In genomic region chr2:132446019-132446418, GRCm38 (mm10) we compare ENCODE assay signal across 23 mouse cellular contexts.
DNase-seq lines count a peak whose midpoint lies in the region; ATAC-seq and TF ChIP-seq lines count a peak whose summit lies in the region.
"Had no signal": no experiment of that assay in that cellular context is flagged by ENCODE, and none has a peak within 500 bp of the region (broad histone marks: within the 10 kb centered on the region; RNA-seq: fewer than 3 reads in every experiment).

No protein-coding gene starts in this region.

- H3K4me2 ChIP-seq in hindbrain, postnatal 0 days (ENCODE audit: low read depth, low read length), result no peak overlapping the region
- no peak overlapping the region for H3K4me2 ChIP-seq in forebrain, embryonic 13.5 days
- H3K4me2 ChIP-seq in midbrain, embryonic 14.5 days (ENCODE audit: low read length), result no peak overlapping the region
- H3K4me2 ChIP-seq in intestine, embryonic 16.5 days (ENCODE audit: low read depth, low read length), result no peak overlapping the region
- H3K4me2 ChIP-seq: heart, embryonic 13.5 days; hindbrain, embryonic 14.5 days; liver, embryonic 13.5 days; stomach, embryonic 15.5 days had no signal

- DNase-seq in hindbrain, embryonic 10.5 days (ENCODE audit: low spot score), result no peak
- no peak for DNase-seq in hindbrain, postnatal 0 days (ENCODE audit: low spot score)
- peak; percentile 81 for DNase-seq in brain, embryonic 14.5 days (ENCODE audit: low read depth)
- DNase-seq in midbrain, embryonic 14.5 days, result peak; percentile 39
- no peak for DNase-seq in right cerebral cortex, postnatal 10 days (ENCODE audit: low spot score in 2 of 2)
- no peak for DNase-seq in right cerebral cortex, adult 2 months (ENCODE audit: low spot score in 2 of 2)
- DNase-seq: adrenal gland, postnatal 36 days; cerebellum, adult 11 months; cerebellum, adult 9-11 months; gastrocnemius, postnatal 25 days; heart, adult 2 months; heart, postnatal 14 days; kidney, adult 9 months; kidney, postnatal 14 days; liver, embryonic 13.5 days; lung, adult 2 months; lung, postnatal 14 days; thymus, postnatal 4 days had no signal

- H3K9ac ChIP-seq in hindbrain, postnatal 0 days (replicated peaks; ENCODE audit: low read length), result no peak overlapping the region
- no peak overlapping the region for H3K9ac ChIP-seq in forebrain, embryonic 13.5 days
- no peak overlapping the region for H3K9ac ChIP-seq in midbrain, embryonic 14.5 days (replicated peaks; ENCODE audit: low read length)
- no peak overlapping the region for H3K9ac ChIP-seq in intestine, embryonic 16.5 days (ENCODE audit: low read depth, low read length)
- H3K9ac ChIP-seq: heart, embryonic 13.5 days; hindbrain, embryonic 14.5 days; liver, embryonic 13.5 days; stomach, embryonic 15.5 days had no signal

- peaks cover 31% of the 10 kb centered on the region for H3K4me1 ChIP-seq in hindbrain, embryonic 10.5 days (replicated peaks)
- H3K4me1 ChIP-seq in hindbrain, postnatal 0 days (ENCODE audit: insufficient read depth, low read length), result peaks cover 4% of the 10 kb centered on the region
- H3K4me1 ChIP-seq in forebrain, embryonic 13.5 days, result peaks cover 40% of the 10 kb centered on the region
- peaks cover 21% of the 10 kb centered on the region for H3K4me1 ChIP-seq in midbrain, embryonic 14.5 days (ENCODE audit: control insufficient read depth, insufficient read depth, low read length)
- H3K4me1 ChIP-seq in intestine, embryonic 16.5 days (ENCODE audit: control insufficient read depth, insufficient read depth, low read length), result no peaks in the 10 kb centered on the region
- H3K4me1 ChIP-seq: liver, embryonic 13.5 days; stomach, embryonic 15.5 days had no signal

- H3K4me3 ChIP-seq in hindbrain, embryonic 10.5 days, result no peak overlapping the region
- H3K4me3 ChIP-seq in hindbrain, postnatal 0 days (ENCODE audit: low read length), result no peak overlapping the region
- no peak overlapping the region for H3K4me3 ChIP-seq in forebrain, embryonic 13.5 days
- no peak overlapping the region for H3K4me3 ChIP-seq in midbrain, embryonic 14.5 days (replicated peaks; ENCODE audit: low read depth, low read length)
- no peak overlapping the region for H3K4me3 ChIP-seq in intestine, embryonic 16.5 days (ENCODE audit: low read length)
- H3K4me3 ChIP-seq: heart, adult 2 months; heart, embryonic 13.5 days; liver, embryonic 13.5 days; stomach, embryonic 15.5 days had no signal

- H3K36me3 ChIP-seq in hindbrain, embryonic 10.5 days, result no peaks in the 10 kb centered on the region
- H3K36me3 ChIP-seq in hindbrain, postnatal 0 days (ENCODE audit: insufficient read depth, low read length), result no peaks in the 10 kb centered on the region
- H3K36me3 ChIP-seq in forebrain, embryonic 13.5 days (ENCODE audit: poor library complexity, severe bottlenecking), result no peaks in the 10 kb centered on the region
- no peaks in the 10 kb centered on the region for H3K36me3 ChIP-seq in midbrain, embryonic 14.5 days (ENCODE audit: control insufficient read depth, insufficient read depth, low read length)
- no peaks in the 10 kb centered on the region for H3K36me3 ChIP-seq in intestine, embryonic 16.5 days (ENCODE audit: control insufficient read depth, insufficient read depth, low read length)
- H3K36me3 ChIP-seq: heart, embryonic 13.5 days; liver, embryonic 13.5 days; stomach, embryonic 15.5 days had no signal

- TF ChIP-seq POLR2A in brain, embryonic 14.5 days (IDR thresholded peaks at IDR 0.05; ENCODE audit: borderline replicate concordance, extremely low read depth, insufficient read depth, insufficient read length, poor library complexity, severe bottlenecking), result no peak

- no peaks in the 10 kb centered on the region for H3K27me3 ChIP-seq in hindbrain, embryonic 10.5 days (ENCODE audit: insufficient read depth, poor library complexity, severe bottlenecking)
- H3K27me3 ChIP-seq in hindbrain, postnatal 0 days (ENCODE audit: insufficient read depth, low read length), result no peaks in the 10 kb centered on the region
- no peaks in the 10 kb centered on the region for H3K27me3 ChIP-seq in forebrain, embryonic 13.5 days
- no peaks in the 10 kb centered on the region for H3K27me3 ChIP-seq in midbrain, embryonic 14.5 days (ENCODE audit: control insufficient read depth, insufficient read depth, low read length)
- no peaks in the 10 kb centered on the region for H3K27me3 ChIP-seq in intestine, embryonic 16.5 days (replicated peaks; ENCODE audit: control insufficient read depth, insufficient read depth, low read length)
- H3K27me3 ChIP-seq: stomach, embryonic 15.5 days had no signal

- ATAC-seq in hindbrain, postnatal 0 days, result no peak
- ATAC-seq in forebrain, embryonic 13.5 days, result peak; percentile 48; the same call in 1 of the 2 replicates
- no peak for ATAC-seq in midbrain, embryonic 14.5 days (ENCODE audit: low FRiP score, low TSS enrichment)
- no peak for ATAC-seq in intestine, embryonic 16.5 days

- 0 out of 2 replicates have a peak overlapping the region, but pooled peaks have one; percentile 43 for H3K27ac ChIP-seq in hindbrain, embryonic 10.5 days
- H3K27ac ChIP-seq in hindbrain, postnatal 0 days, result no peak overlapping the region
- peak overlapping the region; percentile 83 for H3K27ac ChIP-seq in forebrain, embryonic 13.5 days
- H3K27ac ChIP-seq in midbrain, embryonic 14.5 days (replicated peaks; ENCODE audit: low read depth, low read length), result 0 out of 2 replicates have a peak overlapping the region, but pooled peaks have one; percentile 58
- H3K27ac ChIP-seq in intestine, embryonic 16.5 days (ENCODE audit: low read length), result no peak overlapping the region
- H3K27ac ChIP-seq: heart, adult 2 months; heart, embryonic 13.5 days; hindbrain, embryonic 14.5 days; liver, embryonic 13.5 days; stomach, embryonic 15.5 days had no signal

- WGBS in hindbrain, embryonic 10.5 days, result 64% methylated on average over 3 of the region's 3 CpGs
- WGBS in hindbrain, postnatal 0 days, result 31% methylated on average over 3 of the region's 3 CpGs
- WGBS in forebrain, embryonic 13.5 days, result 16% methylated on average over 3 of the region's 3 CpGs
- 48% methylated on average over 3 of the region's 3 CpGs for WGBS in midbrain, embryonic 14.5 days
- WGBS in intestine, embryonic 16.5 days, result 55% methylated on average over 3 of the region's 3 CpGs

- no peaks in the 10 kb centered on the region for H3K9me3 ChIP-seq in hindbrain, embryonic 10.5 days
- no peaks in the 10 kb centered on the region for H3K9me3 ChIP-seq in hindbrain, postnatal 0 days (ENCODE audit: low read length)
- H3K9me3 ChIP-seq in forebrain, embryonic 13.5 days (replicated peaks), result no peaks in the 10 kb centered on the region
- H3K9me3 ChIP-seq in midbrain, embryonic 14.5 days (ENCODE audit: control insufficient read depth, low read length), result no peaks in the 10 kb centered on the region
- no peaks in the 10 kb centered on the region for H3K9me3 ChIP-seq in intestine, embryonic 16.5 days (ENCODE audit: control insufficient read depth, low read length)
- H3K9me3 ChIP-seq: heart, embryonic 13.5 days; liver, embryonic 13.5 days; stomach, embryonic 15.5 days had no signal

- TF ChIP-seq CTCF in hindbrain, postnatal 0 days (IDR thresholded peaks at IDR 0.05; ENCODE audit: low read depth), result no peak
- no peak for TF ChIP-seq CTCF in brain, embryonic 14.5 days (IDR thresholded peaks at IDR 0.05; ENCODE audit: borderline replicate concordance, extremely low read depth, insufficient read depth, insufficient read length)

Comparison
In these comparisons a context has a peak if more than half of its experiments do, and no peak if none do; other contexts are left out.
1. H3K27ac ChIP-seq: peak in hindbrain, embryonic 10.5 days (single experiment), forebrain, embryonic 13.5 days (single experiment) and midbrain, embryonic 14.5 days (single experiment); none in hindbrain, postnatal 0 days (single experiment) and intestine, embryonic 16.5 days (single experiment).
2. DNase-seq: peak in brain, embryonic 14.5 days (single experiment) and midbrain, embryonic 14.5 days (single experiment); none in hindbrain, embryonic 10.5 days (single experiment), hindbrain, postnatal 0 days (single experiment), right cerebral cortex, postnatal 10 days (0 of 2) and right cerebral cortex, adult 2 months (0 of 2).